Mouse (Mus musculus) midbrain, embryonic 15.5 days (tissue): ENCODE measurements around the gene Pdzd2. TPM values are rescaled to one million over a fixed set of nuclear protein-coding genes. Genes with fewer than 3 reads are reported as not detected.
A peak's percentile ranks its signal among the peaks of the same experiment; 100 is the strongest.

ENCODE experiments used
- ATAC-seq: fragments of 200-750 bp; cut with Nextera tagmentation; replicated peaks from 2 replicates; pipeline ENCODE4 v1.8.0; 2017; ENCODE audit warnings: moderate TSS enrichment
- H3K27ac ChIP-seq: fragments of 300-500 bp; sonication (generic); 2 replicates; pipeline ENCODE4 v1.5.1; 2015; ENCODE audit warnings: mild to moderate bottlenecking, inconsistent platforms
- H3K27me3 ChIP-seq: fragments of 300-500 bp; sonication (generic); replicated peaks from 2 replicates; pipeline ENCODE4 v1.6.1; 2015; ENCODE audit warnings: inconsistent platforms
- H3K36me3 ChIP-seq: fragments of 300-500 bp; sonication (generic); replicated peaks from 2 replicates; pipeline ENCODE4 v1.6.1; 2015; ENCODE audit warnings: inconsistent platforms
- H3K4me1 ChIP-seq: fragments of 300-500 bp; sonication (generic); 2 replicates; pipeline ENCODE4 v1.6.1; 2015; ENCODE audit warnings: inconsistent platforms
- H3K4me2 ChIP-seq: fragments of 300-500 bp; sonication (generic); 2 replicates; pipeline ENCODE4 v1.6.1; 2015; ENCODE audit warnings: inconsistent platforms, mild to moderate bottlenecking, moderate library complexity
- H3K4me3 ChIP-seq: fragments of 300-500 bp; sonication (generic); 2 replicates; pipeline ENCODE4 v1.5.1; 2015; ENCODE audit warnings: mild to moderate bottlenecking, inconsistent platforms
- H3K9ac ChIP-seq: fragments of 300-500 bp; sonication (generic); 2 replicates; pipeline ENCODE4 v1.6.1; 2015; ENCODE audit warnings: mild to moderate bottlenecking, inconsistent platforms
- H3K9me3 ChIP-seq: fragments of 300-500 bp; sonication (generic); 2 replicates; pipeline ENCODE4 v1.6.1; 2016; ENCODE audit warnings: inconsistent platforms
- WGBS: fragments of 180-500 bp; shearing (Covaris S2); methylation state at CpG from one replicate; pipeline ENCODE4 v1.1.7; 2015; ENCODE audit warnings: mixed read lengths; 5-methylcytosine and 5-hydroxymethylcytosine counted together
- polyA plus RNA-seq: library from polyadenylated mRNA; unstranded; fragments of >200 nt; fragmentation: Nextera tagmentation; extraction: Ambion mirVana; gene quantifications from 2 replicates; pipeline ENCODE4 v1.2.1, GENCODE M21; 2015

The Pdzd2 gene
- polyA plus RNA-seq, 1 experiment from 2014 or later = 17.5 TPM

DNA sequence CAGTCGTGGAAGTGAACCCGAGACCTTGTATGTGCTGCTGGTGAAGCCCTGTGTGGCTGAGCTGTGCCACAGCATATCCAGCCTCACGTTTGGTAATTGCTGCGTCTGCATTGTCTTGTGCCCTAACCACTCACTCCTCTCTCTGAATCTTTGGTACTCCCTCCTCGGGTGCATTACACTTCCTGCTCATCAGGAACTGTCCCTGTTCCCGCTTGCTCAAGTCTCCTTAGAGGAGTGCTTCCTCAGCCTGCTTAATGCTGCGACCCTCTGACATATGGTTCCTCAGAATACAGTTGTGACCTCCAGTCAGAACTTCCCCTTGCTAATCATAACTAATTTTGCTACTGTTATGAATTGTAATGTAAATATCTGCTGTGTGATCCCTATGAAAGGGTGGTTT is 383.8 kb downstream of the Pdzd2 start:
- no peaks in the 10 kb centered on the region for H3K27me3 ChIP-seq
- H3K4me1 ChIP-seq = no peaks in the 10 kb centered on the region
- no peak overlapping the region for H3K4me3 ChIP-seq
- no peak overlapping the region for H3K27ac ChIP-seq
- H3K36me3 ChIP-seq = no peaks in the 10 kb centered on the region; the same call in 1 of the 2 replicates
- no peak overlapping the region for H3K4me2 ChIP-seq
- WGBS = 84% methylated on average over 7 of the region's 7 CpGs
- H3K9ac ChIP-seq = no peak overlapping the region
- H3K9me3 ChIP-seq = no peaks in the 10 kb centered on the region
- ATAC-seq = no peak

- 91% methylated on average over 6 of the region's 6 CpGs for WGBS
- Histone ChIP-seq H3K36me3 (no peaks in the 10 kb centered on the region; the same call in 1 of the 2 replicates), H3K9ac (no peak overlapping the region), H3K27ac (no peak overlapping the region), H3K4me3 (no peak overlapping the region), H3K9me3 (no peaks in the 10 kb centered on the region), H3K27me3 (no peaks in the 10 kb centered on the region), H3K4me1 (no peaks in the 10 kb centered on the region), H3K4me2 (no peak overlapping the region)
- ATAC-seq = no peak
Measured at GRCm38 (mm10) chr15:12355261-12355660, 384.5 kb downstream of the Pdzd2 start.

- Histone ChIP-seq H3K9ac (no peak overlapping the region), H3K9me3 (no peaks in the 10 kb centered on the region), H3K27me3 (no peaks in the 10 kb centered on the region), H3K36me3 (peaks cover 7% of the 10 kb centered on the region; the same call in 1 of the 2 replicates), H3K27ac (no peak overlapping the region), H3K4me2 (no peak overlapping the region), H3K4me3 (no peak overlapping the region), H3K4me1 (no peaks in the 10 kb centered on the region)
- ATAC-seq = no peak
- 80% methylated on average over 2 of the region's 2 CpGs for whole genome bisulfite sequencing
Measured at GRCm38 (mm10) chr15:12354281-12354810, 385.4 kb downstream of the Pdzd2 start.

GRCm38 (mm10) chr15:12351470-12351869 is 388.3 kb downstream of the Pdzd2 start:
- WGBS = 95% methylated on average over 7 of the region's 7 CpGs
- peak; percentile 57 for ATAC-seq

DNA sequence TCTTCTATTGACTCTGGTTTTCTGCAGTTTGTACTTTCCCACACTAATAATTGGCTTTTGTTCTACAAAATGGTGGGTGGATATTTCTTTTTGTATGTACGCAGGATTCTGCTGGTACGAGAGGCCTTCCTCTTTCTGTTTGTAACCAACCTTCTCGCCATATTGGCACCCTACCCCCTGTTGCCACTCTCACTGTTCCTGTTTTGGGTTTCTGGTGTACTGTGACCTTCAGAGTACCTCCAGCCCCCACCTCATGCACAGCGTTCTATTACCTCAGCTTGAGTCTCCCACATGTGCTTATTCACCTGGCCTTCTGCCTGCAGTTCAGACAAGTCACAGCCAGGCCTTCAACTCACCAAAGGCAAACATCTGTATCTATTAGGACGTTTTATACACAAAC is 389.9 kb downstream of the Pdzd2 start:
- H3K27ac ChIP-seq = no peak overlapping the region
- H3K9ac ChIP-seq = no peak overlapping the region
- H3K4me1 ChIP-seq = no peaks in the 10 kb centered on the region
- WGBS = 91% methylated on average over 5 of the region's 5 CpGs
- H3K4me2 ChIP-seq = no peak overlapping the region
- no peaks in the 10 kb centered on the region for H3K27me3 ChIP-seq
- no peak overlapping the region for H3K4me3 ChIP-seq
- peaks cover 7% of the 10 kb centered on the region for H3K36me3 ChIP-seq
- no peaks in the 10 kb centered on the region for H3K9me3 ChIP-seq
- no peak for ATAC-seq

More at GRCm38 (mm10) chr15:12351470-12351869, 388.3 kb downstream of the Pdzd2 start:
- H3K27me3 ChIP-seq = no peaks in the 10 kb centered on the region
- peaks cover 7% of the 10 kb centered on the region; the same call in 1 of the 2 replicates for H3K36me3 ChIP-seq
- no peak overlapping the region for H3K27ac ChIP-seq
- no peak overlapping the region for H3K9ac ChIP-seq
- H3K9me3 ChIP-seq = no peaks in the 10 kb centered on the region
- H3K4me3 ChIP-seq = no peak overlapping the region
- no peaks in the 10 kb centered on the region for H3K4me1 ChIP-seq
- no peak overlapping the region for H3K4me2 ChIP-seq

GRCm38 (mm10) chr15:12348950-12349349 is 390.8 kb downstream of the Pdzd2 start:
- Histone ChIP-seq H3K27ac (no peak overlapping the region), H3K27me3 (no peaks in the 10 kb centered on the region), H3K4me3 (no peak overlapping the region), H3K36me3 (peaks cover 7% of the 10 kb centered on the region), H3K9me3 (no peaks in the 10 kb centered on the region), H3K4me1 (no peaks in the 10 kb centered on the region), H3K9ac (no peak overlapping the region), H3K4me2 (no peak overlapping the region)
- no peak for ATAC-seq
- 86% methylated on average over 3 of the region's 3 CpGs for WGBS

GRCm38 (mm10) chr15:12346916-12347315 is 392.8 kb downstream of the Pdzd2 start:
- Histone ChIP-seq H3K27ac (no peak overlapping the region), H3K9ac (no peak overlapping the region), H3K9me3 (no peaks in the 10 kb centered on the region), H3K4me3 (no peak overlapping the region), H3K4me1 (no peaks in the 10 kb centered on the region), H3K27me3 (no peaks in the 10 kb centered on the region), H3K36me3 (peaks cover 9% of the 10 kb centered on the region), H3K4me2 (no peak overlapping the region)
- WGBS = 94% methylated on average over 3 of the region's 3 CpGs
- ATAC-seq = no peak

DNA sequence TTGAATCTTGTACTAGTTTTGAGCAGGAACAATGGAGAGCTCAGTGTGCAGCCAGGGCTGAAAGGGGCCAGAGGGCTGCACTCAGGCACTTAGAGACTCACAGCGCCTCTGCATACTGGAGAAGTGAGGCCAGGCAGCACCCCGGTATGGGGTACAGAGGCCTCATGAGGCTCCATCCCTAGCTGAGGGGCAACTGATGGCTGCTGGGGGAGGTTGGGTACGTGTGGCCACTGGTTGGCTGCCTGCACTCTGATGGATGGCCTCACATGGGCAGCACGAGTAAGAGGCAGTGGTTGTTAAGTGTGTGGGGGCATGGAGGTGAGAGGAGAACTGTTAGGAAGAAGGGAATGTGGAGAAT is 398.3 kb downstream of the Pdzd2 start:
- Histone ChIP-seq H3K4me2 (no peak overlapping the region), H3K9me3 (no peaks in the 10 kb centered on the region), H3K9ac (no peak overlapping the region), H3K27me3 (no peaks in the 10 kb centered on the region), H3K4me1 (peaks cover 8% of the 10 kb centered on the region), H3K4me3 (no peak overlapping the region), H3K27ac (peak overlapping the region; percentile 64), H3K36me3 (peaks cover 2% of the 10 kb centered on the region; the same call in 1 of the 2 replicates)
- peak; percentile 53 for ATAC-seq
- 13% methylated on average over 4 of the region's 4 CpGs for WGBS

GRCm38 (mm10) chr15:12340536-12341400 is 399.0 kb downstream of the Pdzd2 start:
- Histone ChIP-seq H3K27ac (0 out of 2 replicates have a peak overlapping the region, but pooled peaks have one; percentile 64), H3K9me3 (no peaks in the 10 kb centered on the region), H3K4me2 (no peak overlapping the region), H3K27me3 (no peaks in the 10 kb centered on the region), H3K4me3 (no peak overlapping the region), H3K36me3 (peaks cover 2% of the 10 kb centered on the region; the same call in 1 of the 2 replicates), H3K4me1 (peaks cover 8% of the 10 kb centered on the region), H3K9ac (no peak overlapping the region)
- 29% methylated on average over 5 of the region's 5 CpGs for WGBS
- no peak for ATAC-seq

- no peaks in the 10 kb centered on the region for H3K9me3 ChIP-seq
- H3K9ac ChIP-seq = no peak overlapping the region
- peaks cover 8% of the 10 kb centered on the region for H3K4me1 ChIP-seq
- H3K4me3 ChIP-seq = no peak overlapping the region
- no peak overlapping the region for H3K27ac ChIP-seq
- ATAC-seq = no peak
- no peak overlapping the region for H3K4me2 ChIP-seq
- WGBS = 77% methylated on average over 3 of the region's 3 CpGs
- no peaks in the 10 kb centered on the region for H3K27me3 ChIP-seq
- 0 out of 2 replicates have a peak, but pooled peaks cover under 1% of the 10 kb centered on the region for H3K36me3 ChIP-seq
Measured at GRCm38 (mm10) chr15:12337779-12338137, 402.0 kb downstream of the Pdzd2 start.

- Histone ChIP-seq H3K27me3 (no peaks in the 10 kb centered on the region), H3K4me3 (no peak overlapping the region), H3K9ac (no peak overlapping the region), H3K36me3 (no peaks in the 10 kb centered on the region), H3K4me2 (no peak overlapping the region), H3K9me3 (no peaks in the 10 kb centered on the region), H3K27ac (no peak overlapping the region), H3K4me1 (peaks cover 8% of the 10 kb centered on the region)
- no peak for ATAC-seq
- WGBS = 88% methylated on average over 4 of the region's 4 CpGs
Measured at GRCm38 (mm10) chr15:12337030-12337778, 402.5 kb downstream of the Pdzd2 start.

DNA sequence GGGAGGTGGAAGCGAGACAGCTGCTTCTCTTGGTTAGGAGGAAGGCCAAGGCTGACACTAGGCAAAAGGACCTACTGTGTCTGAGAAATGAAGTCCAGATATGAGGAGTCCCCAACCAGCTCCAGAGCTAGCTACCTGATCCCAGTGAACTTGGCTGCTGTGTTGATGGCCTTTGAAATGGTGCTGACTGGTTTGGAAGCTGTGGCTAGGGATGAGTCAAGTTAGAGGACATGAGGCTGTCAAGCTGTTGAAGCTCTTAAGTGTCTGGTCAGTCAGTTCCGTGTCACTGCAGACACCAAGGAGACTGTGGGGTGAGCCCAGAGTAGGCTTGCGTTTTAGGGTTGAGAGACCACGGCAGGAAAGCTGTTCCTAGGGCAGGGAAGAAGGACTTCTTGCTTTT is 405.3 kb downstream of the Pdzd2 start:
- no peak for ATAC-seq

More for the DNA sequence above, 405.3 kb downstream of the Pdzd2 start:
- H3K36me3 ChIP-seq = no peaks in the 10 kb centered on the region
- no peak overlapping the region for H3K9ac ChIP-seq
- no peak overlapping the region for H3K27ac ChIP-seq
- no peaks in the 10 kb centered on the region for H3K9me3 ChIP-seq
- no peaks in the 10 kb centered on the region for H3K27me3 ChIP-seq
- 82% methylated on average over 4 of the region's 4 CpGs for WGBS
- no peak overlapping the region for H3K4me3 ChIP-seq
- H3K4me1 ChIP-seq = no peaks in the 10 kb centered on the region; the same call in 1 of the 2 replicates
- H3K4me2 ChIP-seq = no peak overlapping the region
